Mouse (Mus musculus) NIH3T3 (cell line): ENCODE measurements around the gene Vmn2r31.
"Not testable (repeated sequence)": the region's sequence is repeated elsewhere in the genome, so short reads cannot be mapped to it uniquely, and the experiment has no call there.

ENCODE experiments used
- DNase-seq: peaks from one replicate; pipeline ENCODE4 v3.0.0-alpha.2; 2012; ENCODE audit warnings: low read depth

The Vmn2r31 gene

GRCm38 (mm10) chr7:7399603-7400002 lies at the start of gene Vmn2r31:
Gene Vmn2r31, minus strand, starts transcription at chr7:7399703.
- DNase-seq: not testable (repeated sequence)

GRCm38 (mm10) chr7:7374431-7374830 lies 25.1 kb downstream of the Vmn2r31 start, which contains the start of gene Gm45783:
Gene Gm45783, minus strand, starts transcription at chr7:7374573.
- DNase-seq: peak; percentile 75

- not testable (repeated sequence) for DNase-seq
Observed at GRCm38 (mm10) chr7:7337509-7337908, 62.0 kb downstream of the Vmn2r31 start, which contains the start of gene Vmn2r30. Gene Vmn2r30, minus strand, starts transcription at chr7:7337609.
